17 mouse cellular contexts compared by ENCODE assay signal in the genomic region with DNA sequence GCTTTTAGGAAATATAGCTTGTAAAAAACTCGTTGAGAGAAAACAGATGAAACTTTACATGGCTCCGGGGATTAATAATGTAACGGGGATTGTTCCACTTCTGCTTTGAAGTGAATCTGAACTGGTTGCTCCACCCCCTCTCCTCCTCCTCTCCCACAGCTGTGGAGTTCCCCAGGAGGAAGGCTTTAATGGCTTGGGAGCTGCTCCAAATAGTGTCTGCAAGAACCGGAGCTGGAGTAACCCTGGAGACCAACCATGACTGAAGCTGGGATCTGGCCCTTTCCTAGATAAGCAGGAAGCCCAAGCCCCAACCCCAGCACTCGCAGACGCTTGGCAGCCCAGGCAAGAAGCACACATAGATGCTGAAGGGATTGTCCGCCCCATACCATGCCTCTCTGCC. TPM values are rescaled to one million over a fixed set of nuclear protein-coding genes. Genes with fewer than 3 reads are reported as not detected.
A peak's percentile ranks its signal among the peaks of the same experiment; 100 is the strongest.
DNase-seq lines count a peak whose midpoint lies in the region; ATAC-seq and TF ChIP-seq lines count a peak whose summit lies in the region.
"Had no signal": no experiment of that assay in that cellular context is flagged by ENCODE, and none has a peak within 500 bp of the region (broad histone marks: within the 10 kb centered on the region; RNA-seq: fewer than 3 reads in every experiment).

No protein-coding gene starts in this region.

- no peaks in the 10 kb centered on the region for H3K9me3 ChIP-seq in heart, embryonic 11.5 days (replicated peaks; ENCODE audit: control insufficient read depth, low read length)
- H3K9me3 ChIP-seq in kidney, postnatal 0 days (replicated peaks; ENCODE audit: low read length), result no peaks in the 10 kb centered on the region
- H3K9me3 ChIP-seq in stomach, embryonic 16.5 days (replicated peaks; ENCODE audit: control insufficient read depth, low read length), result no peaks in the 10 kb centered on the region
- H3K9me3 ChIP-seq: limb, embryonic 12.5 days; midbrain, embryonic 15.5 days; stomach, embryonic 15.5 days had no signal

- TF ChIP-seq EP300 in heart, adult 2 months (IDR thresholded peaks at IDR 0.05; ENCODE audit: insufficient read depth, low read depth, low read length), result no peak

- intact Hi-C loops in heart, adult 2 months (cut with DNase I), result no loop called here

- WGBS in heart, adult 2 months, result 39% methylated on average over 7 of the region's 7 CpGs
- 58% methylated on average over 7 of the region's 7 CpGs for WGBS in heart, embryonic 11.5 days (ENCODE audit: insufficient replicate concordance)
- WGBS in kidney, postnatal 0 days, result 49% methylated on average over 7 of the region's 7 CpGs
- 43% methylated on average over 7 of the region's 7 CpGs for WGBS in stomach, embryonic 16.5 days

- TF ChIP-seq CTCF in heart, adult 2 months (IDR thresholded peaks at IDR 0.05), result no peak
- no peak for TF ChIP-seq CTCF in kidney, postnatal 0 days (IDR thresholded peaks at IDR 0.05; ENCODE audit: low read depth)

- DNase-seq in heart, adult 2 months, result peak; percentile 23 to 31
- peak; percentile 46 for DNase-seq in urinary bladder, postnatal 14 days (ENCODE audit: low spot score)
- DNase-seq in urinary bladder, adult 2 months (ENCODE audit: low spot score), result no peak
- DNase-seq in kidney, postnatal 0 days (ENCODE audit: low spot score), result peak; percentile 75
- no peak for DNase-seq in cerebellum, postnatal 36 days
- no peak for DNase-seq in spleen, postnatal 4 days (ENCODE audit: low spot score in 2 of 2)

- TF ChIP-seq POLR2A in heart, adult 2 months (IDR thresholded peaks at IDR 0.05; ENCODE audit: insufficient read depth, low read depth, low read length), result no peak

- H3K27ac ChIP-seq in heart, adult 2 months, result no peak overlapping the region
- no peak overlapping the region for H3K27ac ChIP-seq in heart, embryonic 11.5 days (ENCODE audit: low read depth, low read length)
- H3K27ac ChIP-seq in kidney, postnatal 0 days, result no peak overlapping the region
- no peak overlapping the region for H3K27ac ChIP-seq in stomach, embryonic 16.5 days (ENCODE audit: low read length)
- H3K27ac ChIP-seq: limb, embryonic 12.5 days; midbrain, embryonic 15.5 days; stomach, embryonic 15.5 days had no signal

- H3K4me1 ChIP-seq in heart, adult 2 months (ENCODE audit: control insufficient read depth, insufficient read depth, low read length), result peaks cover 2% of the 10 kb centered on the region
- no peaks in the 10 kb centered on the region for H3K4me1 ChIP-seq in heart, embryonic 11.5 days (ENCODE audit: control insufficient read depth, insufficient read depth, low read length)
- H3K4me1 ChIP-seq in kidney, postnatal 0 days (replicated peaks; ENCODE audit: insufficient read depth, low read length), result no peaks in the 10 kb centered on the region
- no peaks in the 10 kb centered on the region for H3K4me1 ChIP-seq in stomach, embryonic 16.5 days (ENCODE audit: control insufficient read depth, insufficient read depth, low read length)
- H3K4me1 ChIP-seq: midbrain, embryonic 15.5 days; stomach, embryonic 15.5 days had no signal

- H3K36me3 ChIP-seq in heart, adult 2 months (ENCODE audit: control insufficient read depth, insufficient read depth, low read length), result no peaks in the 10 kb centered on the region
- H3K36me3 ChIP-seq in heart, embryonic 11.5 days (ENCODE audit: control insufficient read depth, insufficient read depth, low read length), result no peaks in the 10 kb centered on the region
- H3K36me3 ChIP-seq in kidney, postnatal 0 days (ENCODE audit: insufficient read depth, low read length), result no peaks in the 10 kb centered on the region
- H3K36me3 ChIP-seq in stomach, embryonic 16.5 days (ENCODE audit: control insufficient read depth, insufficient read depth, low read length), result no peaks in the 10 kb centered on the region
- H3K36me3 ChIP-seq: limb, embryonic 12.5 days; midbrain, embryonic 15.5 days; stomach, embryonic 15.5 days had no signal

- no peaks in the 10 kb centered on the region for H3K79me2 ChIP-seq in heart, adult 2 months (replicated peaks; ENCODE audit: control insufficient read depth, insufficient read depth, low read length)

- H3K9ac ChIP-seq in heart, adult 2 months (ENCODE audit: low read depth, low read length), result no peak overlapping the region
- no peak overlapping the region for H3K9ac ChIP-seq in heart, embryonic 11.5 days (ENCODE audit: low read depth, low read length)
- no peak overlapping the region for H3K9ac ChIP-seq in kidney, postnatal 0 days (ENCODE audit: low read depth, low read length)
- H3K9ac ChIP-seq in stomach, embryonic 16.5 days (ENCODE audit: low read length), result no peak overlapping the region
- H3K9ac ChIP-seq: limb, embryonic 12.5 days; midbrain, embryonic 15.5 days; stomach, embryonic 15.5 days had no signal

- ATAC-seq in heart, embryonic 11.5 days (replicated peaks; ENCODE audit: insufficient number of reproducible peaks, low FRiP score, low TSS enrichment), result no peak
- no peak for ATAC-seq in kidney, postnatal 0 days (replicated peaks; ENCODE audit: low FRiP score, low read depth)
- ATAC-seq in stomach, embryonic 16.5 days (ENCODE audit: insufficient read depth, low FRiP score), result peak; percentile 53; the same call in 1 of the 2 replicates
- ATAC-seq: midbrain, embryonic 15.5 days had no signal

- no peaks in the 10 kb centered on the region for H3K27me3 ChIP-seq in heart, adult 2 months (ENCODE audit: control insufficient read depth, insufficient read depth, low read length)
- no peaks in the 10 kb centered on the region for H3K27me3 ChIP-seq in heart, embryonic 11.5 days (ENCODE audit: control insufficient read depth, insufficient read depth, low read length)
- H3K27me3 ChIP-seq in kidney, postnatal 0 days (ENCODE audit: insufficient read depth, low read length), result no peaks in the 10 kb centered on the region
- H3K27me3 ChIP-seq in stomach, embryonic 16.5 days (ENCODE audit: control insufficient read depth, insufficient read depth, low read length), result peaks cover 5% of the 10 kb centered on the region; the same call in 1 of the 2 replicates
- H3K27me3 ChIP-seq: midbrain, embryonic 15.5 days had no signal

- no peak overlapping the region for H3K4me2 ChIP-seq in heart, embryonic 11.5 days
- H3K4me2 ChIP-seq in kidney, postnatal 0 days (ENCODE audit: low read length), result no peak overlapping the region
- H3K4me2 ChIP-seq in stomach, embryonic 16.5 days (ENCODE audit: low read depth, low read length), result no peak overlapping the region
- H3K4me2 ChIP-seq: limb, embryonic 12.5 days; midbrain, embryonic 15.5 days; stomach, embryonic 15.5 days had no signal

- no peak overlapping the region for H3K4me3 ChIP-seq in heart, adult 2 months
- no peak overlapping the region for H3K4me3 ChIP-seq in heart, embryonic 11.5 days (ENCODE audit: low read depth, low read length)
- no peak overlapping the region for H3K4me3 ChIP-seq in kidney, postnatal 0 days (replicated peaks; ENCODE audit: low read depth, low read length)
- H3K4me3 ChIP-seq in stomach, embryonic 16.5 days (replicated peaks; ENCODE audit: low read length), result no peak overlapping the region
- H3K4me3 ChIP-seq: limb, embryonic 12.5 days; midbrain, embryonic 15.5 days; stomach, embryonic 15.5 days had no signal

RNA-seq across cellular contexts. Expression of gene H2al1a, which starts 31.3 kb away (rescaled TPM):
- not detected for total RNA-seq in heart, adult 2 months (2021)
- not detected in 2 replicates for polyA plus RNA-seq in heart, adult 2 months (2012; rRNA removed)
- not detected in 2 replicates for polyA plus RNA-seq in heart, embryonic 11.5 days (2014; fragmentation: Nextera tagmentation; extraction: Ambion mirVana)
- polyA plus RNA-seq in urinary bladder, adult 2 months (2012; rRNA removed), result not detected in 2 replicates
- polyA plus RNA-seq in kidney, postnatal 0 days (2015; fragmentation: Nextera tagmentation; extraction: Ambion mirVana), result not detected in 2 replicates
- polyA plus RNA-seq in stomach, embryonic 16.5 days (2015; fragmentation: Nextera tagmentation; extraction: Ambion mirVana), result not detected in 2 replicates
- total RNA-seq: adrenal gland, postnatal 4 days had no signal
- polyA plus RNA-seq: C2C12; cortical plate, adult 2 months; forebrain, embryonic 11.5 days; heart, embryonic 14.5 days; large intestine, adult 2 months; limb, embryonic 12.5 days; midbrain, embryonic 15.5 days; stomach, embryonic 15.5 days had no signal

RNA-seq across cellular contexts. Expression of gene H2al1b, which starts 34.4 kb away (rescaled TPM):
- not detected for total RNA-seq in heart, adult 2 months (2021)
- polyA plus RNA-seq in heart, adult 2 months (2012; rRNA removed), result not detected in 2 replicates
- not detected in 2 replicates for polyA plus RNA-seq in heart, embryonic 11.5 days (2014; fragmentation: Nextera tagmentation; extraction: Ambion mirVana)
- not detected in 2 replicates for polyA plus RNA-seq in urinary bladder, adult 2 months (2012; rRNA removed)
- not detected in 2 replicates for polyA plus RNA-seq in kidney, postnatal 0 days (2015; fragmentation: Nextera tagmentation; extraction: Ambion mirVana)
- polyA plus RNA-seq in stomach, embryonic 16.5 days (2015; fragmentation: Nextera tagmentation; extraction: Ambion mirVana), result not detected in 2 replicates
- total RNA-seq: adrenal gland, postnatal 4 days had no signal
- polyA plus RNA-seq: C2C12; cortical plate, adult 2 months; forebrain, embryonic 11.5 days; heart, embryonic 14.5 days; large intestine, adult 2 months; limb, embryonic 12.5 days; midbrain, embryonic 15.5 days; stomach, embryonic 15.5 days had no signal

RNA-seq across cellular contexts. Expression of gene H2al1c, which starts 37.7 kb away (rescaled TPM):
- total RNA-seq in heart, adult 2 months (2021), result not detected
- not detected in 2 replicates for polyA plus RNA-seq in heart, adult 2 months (2012; rRNA removed)
- polyA plus RNA-seq in heart, embryonic 11.5 days (2014; fragmentation: Nextera tagmentation; extraction: Ambion mirVana), result not detected in 2 replicates
- polyA plus RNA-seq in urinary bladder, adult 2 months (2012; rRNA removed), result not detected in 2 replicates
- polyA plus RNA-seq in kidney, postnatal 0 days (2015; fragmentation: Nextera tagmentation; extraction: Ambion mirVana), result not detected in 2 replicates
- polyA plus RNA-seq in stomach, embryonic 16.5 days (2015; fragmentation: Nextera tagmentation; extraction: Ambion mirVana), result not detected in 2 replicates
- total RNA-seq: adrenal gland, postnatal 4 days had no signal
- polyA plus RNA-seq: C2C12; cortical plate, adult 2 months; forebrain, embryonic 11.5 days; heart, embryonic 14.5 days; large intestine, adult 2 months; limb, embryonic 12.5 days; midbrain, embryonic 15.5 days; stomach, embryonic 15.5 days had no signal

RNA-seq across cellular contexts. Expression of gene H2al1d, which starts 40.8 kb away (rescaled TPM):
- total RNA-seq in heart, adult 2 months (2021), result not detected
- not detected in 2 replicates for polyA plus RNA-seq in heart, adult 2 months (2012; rRNA removed)
- polyA plus RNA-seq in heart, embryonic 11.5 days (2014; fragmentation: Nextera tagmentation; extraction: Ambion mirVana), result not detected in 2 replicates
- polyA plus RNA-seq in urinary bladder, adult 2 months (2012; rRNA removed), result not detected in 2 replicates
- polyA plus RNA-seq in kidney, postnatal 0 days (2015; fragmentation: Nextera tagmentation; extraction: Ambion mirVana), result not detected in 2 replicates
- polyA plus RNA-seq in stomach, embryonic 16.5 days (2015; fragmentation: Nextera tagmentation; extraction: Ambion mirVana), result not detected in 2 replicates
- total RNA-seq: adrenal gland, postnatal 4 days had no signal
- polyA plus RNA-seq: C2C12; cortical plate, adult 2 months; forebrain, embryonic 11.5 days; heart, embryonic 14.5 days; large intestine, adult 2 months; limb, embryonic 12.5 days; midbrain, embryonic 15.5 days; stomach, embryonic 15.5 days had no signal

RNA-seq across cellular contexts. Expression of gene H2al1e, which starts 43.9 kb away (rescaled TPM):
- total RNA-seq in heart, adult 2 months (2021), result not detected
- polyA plus RNA-seq in heart, adult 2 months (2012; rRNA removed), result not detected in 2 replicates
- polyA plus RNA-seq in heart, embryonic 11.5 days (2014; fragmentation: Nextera tagmentation; extraction: Ambion mirVana), result not detected in 2 replicates
- polyA plus RNA-seq in urinary bladder, adult 2 months (2012; rRNA removed), result not detected in 2 replicates
- polyA plus RNA-seq in kidney, postnatal 0 days (2015; fragmentation: Nextera tagmentation; extraction: Ambion mirVana), result not detected in 2 replicates
- not detected in 2 replicates for polyA plus RNA-seq in stomach, embryonic 16.5 days (2015; fragmentation: Nextera tagmentation; extraction: Ambion mirVana)
- total RNA-seq: adrenal gland, postnatal 4 days had no signal
- polyA plus RNA-seq: C2C12; cortical plate, adult 2 months; forebrain, embryonic 11.5 days; heart, embryonic 14.5 days; large intestine, adult 2 months; limb, embryonic 12.5 days; midbrain, embryonic 15.5 days; stomach, embryonic 15.5 days had no signal

Comparison
In these comparisons a context has a peak if more than half of its experiments do, and no peak if none do; other contexts are left out.
1. DNase-seq: peak in heart, adult 2 months (2 of 2), urinary bladder, postnatal 14 days (single experiment) and kidney, postnatal 0 days (single experiment); none in urinary bladder, adult 2 months (single experiment), cerebellum, postnatal 36 days (0 of 2) and spleen, postnatal 4 days (0 of 2).